Mouse (Mus musculus): ENCODE measurements around the gene Rai1. TPM values are rescaled to one million over a fixed set of nuclear protein-coding genes. Genes with fewer than 3 reads are reported as not detected.

The Rai1 gene
- total and polyA plus RNA-seq, 3 experiments: 6.6 to 22.6 (median 15.4) TPM

- H3K27me3 ChIP-seq (replicated peaks): peaks cover 21% of the 10 kb centered on the region
- H3K4me2 ChIP-seq (ENCODE audit: insufficient read depth, low read depth, poor library complexity, severe bottlenecking): no peak overlapping the region
- TF ChIP-seq NRF1 (IDR thresholded peaks at IDR 0.05; ENCODE audit: low read depth, low read length): no peak
- no peak for TF ChIP-seq SIN3A (IDR thresholded peaks at IDR 0.05; ENCODE audit: low read length)
- TF ChIP-seq KAT2A (IDR thresholded peaks at IDR 0.05; ENCODE audit: insufficient replicate concordance, low read length): no peak
- TF ChIP-seq POLR2AphosphoS2 (IDR thresholded peaks at IDR 0.05; ENCODE audit: low read depth, low read length): no peak
- no peak for TF ChIP-seq USF2 (conservative IDR thresholded peaks at IDR 0.05; ENCODE audit: low read depth, low read length)
- no peak for TF ChIP-seq E2F4 (IDR thresholded peaks at IDR 0.05; ENCODE audit: insufficient replicate concordance, low read depth, low read length)
- TF ChIP-seq ZKSCAN1 (IDR thresholded peaks at IDR 0.05; ENCODE audit: borderline replicate concordance, low read depth, low read length): no peak
- no peak for TF ChIP-seq TBP (conservative IDR thresholded peaks at IDR 0.05; ENCODE audit: low read depth, low read length)
- TF ChIP-seq JUND (conservative IDR thresholded peaks at IDR 0.05; ENCODE audit: low read depth, low read length): no peak
- no peak for TF ChIP-seq RAD21 (IDR thresholded peaks at IDR 0.05; ENCODE audit: low read depth, low read length)
- TF ChIP-seq MAZ (IDR thresholded peaks at IDR 0.05; ENCODE audit: low read depth, low read length): no peak
- TF ChIP-seq USF1 (IDR thresholded peaks at IDR 0.05; ENCODE audit: low read depth, low read length): no peak
- TF ChIP-seq NELFE (IDR thresholded peaks at IDR 0.05; ENCODE audit: low read depth, low read length): no peak
- TF ChIP-seq HCFC1 (IDR thresholded peaks at IDR 0.05; ENCODE audit: low read depth, low read length): no peak
- TF ChIP-seq ELF1 (IDR thresholded peaks at IDR 0.05; ENCODE audit: low read depth, low read length): no peak
- TF ChIP-seq CHD1 (IDR thresholded peaks at IDR 0.05; ENCODE audit: low read depth, low read length): no peak
- no peak for TF ChIP-seq MEF2A (IDR thresholded peaks at IDR 0.05; ENCODE audit: borderline replicate concordance, low read depth, low read length)
- TF ChIP-seq ETS1 (conservative IDR thresholded peaks at IDR 0.05; ENCODE audit: low read depth, low read length): no peak
- TF ChIP-seq GABPA (IDR thresholded peaks at IDR 0.05; ENCODE audit: insufficient replicate concordance, low read depth, low read length): no peak
- TF ChIP-seq SMC3 (IDR thresholded peaks at IDR 0.05; ENCODE audit: low read depth, low read length): no peak
- H3K27ac ChIP-seq (ENCODE audit: insufficient read depth, low read depth): no peak overlapping the region
- in situ Hi-C loops (cut with MboI; ENCODE audit: low pct_ligation_motif_present, low pct_unique_long_range_greater_than_20kb, low sequenced_read_pairs) (no loop called here), dilution Hi-C loops (cut with MboI; ENCODE audit: extremely low pct_ligation_motif_present, extremely low pct_unique_long_range_greater_than_20kb, low sequenced_read_pairs) (no loop called here)
- no peaks in the 10 kb centered on the region for H3K36me3 ChIP-seq (replicated peaks in 1 of 2; ENCODE audit: control insufficient read depth in 1 of 2, insufficient read depth in 1 of 2, low read length in 1 of 2)
- no peak overlapping the region for H3K9ac ChIP-seq (ENCODE audit: insufficient read depth, low read depth)
- no peak overlapping the region for H3K4me3 ChIP-seq (replicated peaks in 1 of 3; ENCODE audit: low read depth in 2 of 3, low read length in 2 of 3, poor library complexity in 1 of 3)
- peaks cover 3 to 18% of the 10 kb centered on the region in 2 experiments; a peak in 3 of 4 replicates for H3K4me1 ChIP-seq (ENCODE audit: control insufficient read depth in 1 of 2, insufficient read depth in 2 of 2)
- no peaks in the 10 kb centered on the region for H3K9me3 ChIP-seq (replicated peaks; ENCODE audit: low read length)
- no peak for DNase-seq (ENCODE audit: extremely low read depth)
- no peaks in the 10 kb centered on the region for H3K79me2 ChIP-seq (replicated peaks; ENCODE audit: control insufficient read depth, extremely low read depth, insufficient read depth, poor library complexity, severe bottlenecking)
Observed at GRCm38 (mm10) chr11:60068631-60069030, 36.2 kb upstream of the Rai1 start.

DNA sequence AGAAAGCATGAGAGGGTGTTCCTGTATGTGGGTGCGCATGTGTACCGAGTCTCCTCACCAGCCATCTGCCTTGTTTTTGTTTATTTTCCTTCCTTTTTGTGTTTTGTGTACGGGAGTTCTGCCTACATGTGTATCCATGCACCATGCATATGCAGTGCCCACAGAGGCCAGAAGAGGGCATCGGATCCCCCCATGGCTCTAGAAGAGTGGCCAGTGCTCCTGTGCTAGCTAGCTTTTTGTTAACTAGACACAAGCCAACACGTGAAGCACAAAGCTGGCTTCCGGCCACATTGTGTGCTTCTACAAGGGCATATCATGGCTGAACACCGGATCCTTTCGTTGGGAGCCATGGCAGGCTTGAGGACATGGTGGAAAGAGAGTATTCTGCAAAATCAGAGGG is 34.2 kb upstream of the Rai1 start:
- peaks cover 24% of the 10 kb centered on the region for H3K27me3 ChIP-seq (replicated peaks)
- dilution Hi-C loops (cut with MboI; ENCODE audit: extremely low pct_ligation_motif_present, extremely low pct_unique_long_range_greater_than_20kb, low sequenced_read_pairs): no loop called here
- no peaks in the 10 kb centered on the region for H3K9me3 ChIP-seq (replicated peaks; ENCODE audit: low read length)
- peak; percentile 62 for DNase-seq (ENCODE audit: extremely low read depth)
- H3K27ac ChIP-seq (ENCODE audit: insufficient read depth, low read depth): no peak overlapping the region
- H3K36me3 ChIP-seq (replicated peaks in 1 of 2; ENCODE audit: control insufficient read depth in 1 of 2, insufficient read depth in 1 of 2, low read length in 1 of 2): no peaks in the 10 kb centered on the region
- H3K4me3 ChIP-seq (replicated peaks in 1 of 3; ENCODE audit: low read depth in 2 of 3, low read length in 2 of 3, poor library complexity in 1 of 3): no peak overlapping the region
- in situ Hi-C loops (cut with MboI; ENCODE audit: low pct_ligation_motif_present, low pct_unique_long_range_greater_than_20kb, low sequenced_read_pairs): loop anchor here (5.0 kb wide), 2 partner anchors 103 to 193 kb away; no protein-coding TSS in a partner anchor
- H3K79me2 ChIP-seq (replicated peaks; ENCODE audit: control insufficient read depth, extremely low read depth, insufficient read depth, poor library complexity, severe bottlenecking): no peaks in the 10 kb centered on the region
- H3K4me1 ChIP-seq (ENCODE audit: control insufficient read depth in 1 of 2, insufficient read depth in 2 of 2): peaks cover 3 to 23% of the 10 kb centered on the region in 2 experiments; a peak in 3 of 4 replicates
- no peak overlapping the region for H3K4me2 ChIP-seq (ENCODE audit: insufficient read depth, low read depth, poor library complexity, severe bottlenecking)
- no peak overlapping the region for H3K9ac ChIP-seq (ENCODE audit: insufficient read depth, low read depth)
- TF ChIP-seq SIN3A (IDR thresholded peaks at IDR 0.05; ENCODE audit: low read length) (no peak), E2F4 (IDR thresholded peaks at IDR 0.05; ENCODE audit: insufficient replicate concordance, low read depth, low read length) (no peak), PAX5 (IDR thresholded peaks at IDR 0.05; ENCODE audit: low read length) (no peak), RAD21 (IDR thresholded peaks at IDR 0.05; ENCODE audit: low read depth, low read length) (peak; percentile 37), JUN (IDR thresholded peaks at IDR 0.05; ENCODE audit: insufficient read depth, low read depth, low read length) (no peak), EP300 (IDR thresholded peaks at IDR 0.05; ENCODE audit: low read length) (no peak), MAFK (IDR thresholded peaks at IDR 0.05; ENCODE audit: insufficient replicate concordance, low read length) (no peak), CHD2 (IDR thresholded peaks at IDR 0.05; ENCODE audit: low read length) (no peak), MYC (IDR thresholded peaks at IDR 0.05; ENCODE audit: low read depth, low read length) (peak; percentile 40; the same call in 1 of the 2 replicates), BHLHE40 (IDR thresholded peaks at IDR 0.05; ENCODE audit: low read depth, low read length) (peak; percentile 56), SMC3 (IDR thresholded peaks at IDR 0.05; ENCODE audit: low read depth, low read length) (peak; percentile 64), MEF2A (IDR thresholded peaks at IDR 0.05; ENCODE audit: borderline replicate concordance, low read depth, low read length) (peak; percentile 26; the same call in 1 of the 2 replicates), CTCF (conservative IDR thresholded peaks at IDR 0.05 in 1 of 2, IDR thresholded peaks at IDR 0.05 in 1 of 2; ENCODE audit: low read depth in 2 of 2, low read length in 2 of 2) (peak; percentile 74 to 90), MXI1 (IDR thresholded peaks at IDR 0.05; ENCODE audit: low read depth, low read length) (no peak), USF1 (IDR thresholded peaks at IDR 0.05; ENCODE audit: low read depth, low read length) (no peak), ZMIZ1 (IDR thresholded peaks at IDR 0.05; ENCODE audit: low read depth, low read length) (no peak), ZC3H11A (IDR thresholded peaks at IDR 0.05; ENCODE audit: low read depth, low read length) (no peak), POLR2AphosphoS2 (IDR thresholded peaks at IDR 0.05; ENCODE audit: low read depth, low read length) (no peak), TCF12 (IDR thresholded peaks at IDR 0.05; ENCODE audit: low read depth, low read length) (no peak)

Data from CH12.LX (cell line).